Mouse (Mus musculus) urinary bladder, adult 18-20 months (tissue): ENCODE results near the gene Mak.
"Not testable (repeated sequence)": the region's sequence is repeated elsewhere in the genome, so short reads cannot be mapped to it uniquely, and the experiment has no call there.

Experiments
- DNase-seq, 2 experiments: peaks; one replicate each; pipeline ENCODE4 v3.0.0; 2022; ENCODE audit warnings: low spot score in 2 of 2, mixed read lengths in 2 of 2

Mak gene

GRCm38 (mm10) chr13:40998537-40998936 is 81.0 kb downstream of the Mak start:
- DNase-seq = not testable (repeated sequence)

GRCm38 (mm10) chr13:40994487-40995263 is 84.8 kb downstream of the Mak start:
- no peak for DNase-seq

- no peak for DNase-seq
Measured at GRCm38 (mm10) chr13:40988418-40988817, 91.1 kb downstream of the Mak start.

GRCm38 (mm10) chr13:40987608-40988303 is 91.8 kb downstream of the Mak start:
- DNase-seq = not testable (repeated sequence)

- no peak for DNase-seq
Measured at GRCm38 (mm10) chr13:40986081-40986480, 93.4 kb downstream of the Mak start.

GRCm38 (mm10) chr13:40982759-40983158 is 96.7 kb downstream of the Mak start:
- no peak for DNase-seq

GRCm38 (mm10) chr13:40979321-40979720 is 100.2 kb downstream of the Mak start:
- no peak for DNase-seq

GRCm38 (mm10) chr13:40978652-40979051 is 100.9 kb downstream of the Mak start:
- DNase-seq = no peak

- peak; percentile 10 to 12 for DNase-seq
Measured at GRCm38 (mm10) chr13:40977609-40978008, 101.9 kb downstream of the Mak start.
